Mouse (Mus musculus) forebrain, embryonic 10.5 days (tissue): ENCODE measurements around the gene Wif1. TPM values are rescaled to one million over a fixed set of nuclear protein-coding genes. Genes with fewer than 3 reads are reported as not detected.

ENCODE experiments used
- polyA plus RNA-seq: library from polyadenylated mRNA; unstranded; fragments of >200 nt; fragmentation: Nextera tagmentation; extraction: Ambion mirVana; gene quantifications from 2 replicates; pipeline ENCODE4 v1.2.1, GENCODE M21; 2016

Wif1 gene
- polyA plus RNA-seq, 1 experiment from 2014 or later: 2.7 TPM

Other genes starting within 250 kb of the Wif1 start
- gene Msrb3, start 134.9 kb upstream of the Wif1 start, polyA plus RNA-seq: 4.9 and 5.7 TPM in 2 replicates
- 2.3 and 2.5 TPM in 2 replicates for gene Lemd3, start 54.6 kb upstream of the Wif1 start, polyA plus RNA-seq